Mouse (Mus musculus): ENCODE measurements around the gene Rb1. TPM values are rescaled to one million over a fixed set of nuclear protein-coding genes. Genes with fewer than 3 reads are reported as not detected.

The Rb1 gene
- total RNA-seq, 2 experiments from 2014 or later, result 14.4 to 20.1 TPM

DNA sequence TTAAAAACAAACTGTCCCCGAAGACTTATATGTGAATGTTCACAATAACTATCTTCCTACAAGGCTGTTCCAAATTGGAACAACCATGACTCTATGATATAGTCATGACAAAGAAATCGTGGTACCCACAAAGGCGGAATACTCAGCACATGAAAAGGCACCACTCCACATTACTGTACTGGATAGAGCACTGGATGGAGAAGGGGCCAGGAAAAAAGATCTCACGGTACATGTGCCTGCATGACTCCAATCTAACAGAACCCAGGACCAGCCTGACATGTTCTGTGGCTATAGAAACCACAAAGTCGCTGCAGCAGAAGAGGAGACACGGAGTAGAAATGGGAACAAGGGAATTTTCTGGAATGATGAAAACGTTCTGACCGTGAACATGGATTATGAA, 29.1 kb upstream of the Rb1 start:
- TF ChIP-seq CTCF (IDR thresholded peaks at IDR 0.05), result no peak
- no peak for DNase-seq
- intact Hi-C loops (cut with DNase I), result no loop called here
- Histone ChIP-seq H3K4me3 (no peak overlapping the region), H3K27ac (peak overlapping the region; percentile 49; the same call in 1 of the 2 replicates)

DNA sequence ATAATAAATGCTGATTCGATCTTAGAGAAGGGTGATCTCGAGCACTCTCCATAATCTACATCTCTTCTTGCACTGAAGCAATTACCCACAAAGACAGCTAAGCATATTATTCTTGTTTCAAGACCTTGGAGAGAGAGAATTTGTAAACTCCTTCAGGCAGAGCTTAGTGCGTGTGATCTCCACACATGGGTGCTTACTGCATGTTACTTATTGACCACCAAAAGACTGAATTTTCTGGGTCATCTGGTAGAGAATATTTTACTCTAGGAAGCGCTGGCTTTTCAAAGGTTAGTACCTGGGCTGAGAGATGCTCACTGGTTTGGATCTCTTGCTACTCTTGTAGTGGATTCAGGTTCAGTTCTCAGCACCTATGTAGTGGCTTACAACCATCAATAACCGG, 25.5 kb upstream of the Rb1 start:
- Histone ChIP-seq H3K4me3 (no peak overlapping the region), H3K27ac (no peak overlapping the region)
- no peak for TF ChIP-seq CTCF (IDR thresholded peaks at IDR 0.05)
- intact Hi-C loops (cut with DNase I), result no loop called here
- DNase-seq, result no peak

DNA sequence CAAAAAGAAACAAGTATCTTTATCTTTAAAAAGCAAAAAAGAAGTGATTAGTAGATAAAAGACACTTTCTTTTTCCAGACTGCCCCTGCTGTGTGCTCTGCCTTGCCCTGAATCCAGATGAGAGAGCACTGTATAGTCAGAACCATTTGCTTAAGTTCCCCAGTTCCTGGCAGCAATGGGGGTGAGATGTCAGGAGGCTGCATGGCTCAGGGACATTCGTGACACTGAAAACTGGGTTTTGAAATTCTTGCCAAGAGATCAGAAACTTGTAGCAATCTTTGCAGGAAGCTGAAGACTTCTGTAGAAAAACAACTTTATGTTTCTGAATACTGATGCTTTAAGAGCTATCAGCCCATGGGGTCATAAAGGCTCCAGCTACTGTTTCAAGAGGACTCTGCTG, 24.4 kb upstream of the Rb1 start:
- intact Hi-C loops (cut with DNase I), result no loop called here
- H3K4me3 ChIP-seq, result no peak overlapping the region
- no peak for TF ChIP-seq CTCF (IDR thresholded peaks at IDR 0.05)
- DNase-seq, result no peak
- no peak overlapping the region for H3K27ac ChIP-seq

DNA sequence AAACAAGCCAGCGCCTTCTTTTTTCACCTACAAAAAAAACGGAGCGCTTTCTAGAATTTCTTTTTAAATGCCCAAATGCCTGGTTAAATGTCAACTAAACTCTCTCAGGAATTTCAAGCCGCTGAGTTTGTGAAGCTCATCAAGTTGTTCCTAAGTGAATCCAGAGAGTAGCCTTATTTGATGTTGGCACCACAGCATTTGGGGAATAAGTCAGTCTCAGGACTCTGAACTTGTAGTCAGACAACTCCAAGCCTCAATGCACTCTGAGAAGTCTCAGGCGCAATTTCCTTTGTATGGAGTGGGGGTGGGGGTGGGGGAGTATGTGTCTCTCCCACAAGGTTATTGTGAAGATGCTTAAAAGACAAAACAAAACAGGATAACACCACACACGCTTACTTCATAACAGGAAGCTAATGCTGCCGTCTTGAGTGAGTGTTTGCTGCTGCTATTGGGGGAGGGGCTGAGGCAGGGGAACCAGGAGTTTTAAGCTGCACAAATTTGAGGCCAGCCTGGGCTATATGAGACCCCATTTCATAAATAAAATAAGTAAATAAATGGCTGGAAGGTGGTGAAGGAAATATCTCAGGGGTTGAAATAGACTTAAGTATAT, 23.5 kb upstream of the Rb1 start:
- Histone ChIP-seq H3K4me3 (no peak overlapping the region), H3K27ac (no peak overlapping the region)
- DNase-seq, result no peak
- no peak for TF ChIP-seq CTCF (IDR thresholded peaks at IDR 0.05)
- intact Hi-C loops (cut with DNase I), result no loop called here

DNA sequence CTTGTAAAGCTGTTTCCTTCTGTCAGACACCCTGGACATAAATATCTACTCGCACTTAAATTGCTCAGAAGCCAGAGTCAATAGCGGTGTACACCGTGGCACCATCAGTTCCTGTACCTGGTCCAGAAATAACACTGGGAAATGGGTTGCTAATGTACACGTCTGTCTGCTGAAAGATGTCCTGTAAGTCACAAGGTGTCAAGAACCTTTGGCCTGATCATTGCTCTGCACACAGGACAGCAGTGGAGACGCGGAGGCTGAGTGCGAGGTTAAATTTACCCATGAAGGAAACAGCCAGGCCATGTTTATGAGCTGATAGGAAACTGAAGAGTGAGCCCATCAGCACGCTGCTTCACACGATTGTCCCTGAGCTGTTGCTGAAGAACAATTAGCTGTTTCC, 21.7 kb upstream of the Rb1 start:
- Histone ChIP-seq H3K4me3 (no peak overlapping the region), H3K27ac (no peak overlapping the region)
- no peak for TF ChIP-seq CTCF (IDR thresholded peaks at IDR 0.05)
- DNase-seq, result no peak
- intact Hi-C loops (cut with DNase I), result no loop called here

DNA sequence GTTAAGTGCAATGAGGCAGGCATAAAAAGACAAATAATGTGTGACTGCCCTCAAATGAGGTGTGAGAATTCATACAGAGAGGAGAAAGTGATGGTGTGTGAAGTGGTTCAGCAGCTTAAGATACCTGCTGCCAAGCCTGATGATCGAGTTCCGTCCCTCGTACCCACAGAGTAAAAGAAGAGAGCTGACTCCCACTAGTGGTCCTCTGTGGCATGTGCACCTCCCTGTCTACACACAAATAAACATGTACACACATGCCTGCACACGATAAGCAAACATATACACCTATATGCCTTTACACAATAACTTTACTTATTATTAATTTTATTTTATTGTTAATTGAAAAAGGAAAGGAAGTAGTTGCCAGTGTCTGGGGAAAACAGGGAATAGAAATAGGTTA, 20.0 kb upstream of the Rb1 start:
- intact Hi-C loops (cut with DNase I), result no loop called here
- no peak for TF ChIP-seq CTCF (IDR thresholded peaks at IDR 0.05)
- no peak overlapping the region for H3K27ac ChIP-seq
- H3K4me3 ChIP-seq, result no peak overlapping the region
- DNase-seq, result no peak

DNA sequence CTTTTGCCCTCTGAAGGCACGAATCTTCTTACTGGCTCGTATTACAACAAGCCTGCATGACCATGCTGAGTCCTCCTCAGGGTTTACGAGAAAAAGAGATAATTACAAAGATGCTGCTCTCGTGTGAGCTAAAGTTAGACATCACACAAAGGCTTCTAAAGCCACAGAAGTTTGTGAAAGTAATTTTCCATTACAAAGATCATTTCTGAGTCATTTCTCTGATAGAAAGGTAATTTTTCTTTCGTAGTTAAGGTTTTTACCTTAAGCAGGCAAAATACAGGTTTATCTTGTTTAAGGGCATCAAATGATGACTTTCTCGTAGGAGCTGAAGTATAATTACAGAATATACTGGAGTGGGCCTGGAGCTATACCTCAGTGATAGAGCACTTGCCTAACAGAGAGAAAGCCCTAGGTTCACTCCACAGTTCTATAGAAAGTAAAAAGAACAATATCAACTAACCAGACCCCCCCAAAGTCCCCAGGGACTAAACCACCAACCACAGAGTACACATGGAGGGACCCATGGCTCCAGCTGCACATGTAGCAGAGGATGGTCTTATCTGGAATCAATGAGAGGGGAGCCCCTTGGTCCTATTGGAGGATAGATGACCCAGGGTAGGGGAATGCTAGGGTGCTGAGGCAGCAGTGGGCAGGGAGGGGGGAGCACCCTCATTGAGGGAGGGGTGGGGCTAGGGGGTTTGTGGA, 14.6 kb upstream of the Rb1 start:
- no peak for TF ChIP-seq CTCF (IDR thresholded peaks at IDR 0.05)
- Histone ChIP-seq H3K4me3 (no peak overlapping the region), H3K27ac (peak overlapping the region; percentile 35; the same call in 1 of the 2 replicates)
- intact Hi-C loops (cut with DNase I), result no loop called here
- DNase-seq, result no peak

DNA sequence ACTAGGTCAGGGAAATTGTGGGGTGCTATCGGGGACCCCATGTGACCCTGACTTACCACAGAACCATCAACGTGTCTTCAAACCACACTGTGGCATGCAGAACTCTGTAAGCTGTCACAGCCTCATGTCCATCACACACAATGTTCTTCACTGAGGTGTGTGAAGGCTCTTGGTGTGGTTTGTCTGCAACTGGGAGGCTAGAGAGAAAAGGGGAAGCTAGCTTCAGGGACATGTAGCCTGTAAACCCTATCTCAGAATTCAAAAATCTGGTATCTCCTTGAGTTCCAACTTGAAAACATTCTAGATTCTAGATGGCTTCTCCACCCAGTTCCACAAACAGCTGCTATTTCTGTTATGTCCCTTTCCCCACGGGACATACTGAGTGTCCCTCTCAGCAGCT, 14.0 kb upstream of the Rb1 start:
- DNase-seq, result no peak

DNA sequence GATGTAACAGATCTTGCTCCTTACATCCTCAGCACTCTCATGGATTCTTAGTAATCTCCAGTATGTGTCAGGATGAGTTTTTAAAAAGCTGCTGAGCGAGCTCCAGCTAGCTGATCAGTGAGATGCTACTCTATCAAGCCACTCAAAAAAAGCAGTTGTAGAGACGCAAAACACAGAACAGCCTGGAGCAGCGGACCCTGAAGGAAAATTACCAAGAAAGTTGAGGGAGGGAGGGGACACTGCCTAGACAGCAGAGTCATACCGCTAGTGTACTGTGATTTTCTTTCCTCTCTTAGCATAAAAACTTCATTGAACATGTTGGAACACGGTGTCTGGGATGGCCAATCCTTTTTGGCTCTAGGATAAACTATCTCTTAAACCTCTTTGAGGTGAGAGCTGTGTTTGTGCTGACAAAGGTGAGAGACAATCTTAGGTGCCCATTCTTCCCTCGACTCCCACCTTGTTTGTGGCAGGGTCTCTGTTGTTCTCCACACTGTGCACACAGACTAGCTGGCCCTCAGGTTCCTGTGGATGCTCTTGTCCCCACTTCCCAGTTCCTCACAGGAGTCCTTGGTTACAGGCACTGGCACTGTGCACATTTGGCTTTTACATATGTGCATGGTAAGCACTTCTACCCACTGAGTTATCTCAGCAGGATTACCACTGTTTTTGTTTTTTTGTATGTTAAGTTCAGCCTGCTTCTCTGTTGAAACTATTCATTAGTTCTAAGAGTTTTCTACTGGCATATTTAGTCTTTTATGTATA, 10.9 kb upstream of the Rb1 start:
- intact Hi-C loops (cut with DNase I), result no loop called here
- TF ChIP-seq CTCF (IDR thresholded peaks at IDR 0.05), result no peak
- DNase-seq, result no peak
- Histone ChIP-seq H3K4me3 (no peak overlapping the region), H3K27ac (no peak overlapping the region)

More for the DNA sequence above, 14.0 kb upstream of the Rb1 start:
- Histone ChIP-seq H3K4me3 (no peak overlapping the region), H3K27ac (peak overlapping the region; percentile 35)
- no peak for TF ChIP-seq CTCF (IDR thresholded peaks at IDR 0.05)
- intact Hi-C loops (cut with DNase I), result no loop called here

DNA sequence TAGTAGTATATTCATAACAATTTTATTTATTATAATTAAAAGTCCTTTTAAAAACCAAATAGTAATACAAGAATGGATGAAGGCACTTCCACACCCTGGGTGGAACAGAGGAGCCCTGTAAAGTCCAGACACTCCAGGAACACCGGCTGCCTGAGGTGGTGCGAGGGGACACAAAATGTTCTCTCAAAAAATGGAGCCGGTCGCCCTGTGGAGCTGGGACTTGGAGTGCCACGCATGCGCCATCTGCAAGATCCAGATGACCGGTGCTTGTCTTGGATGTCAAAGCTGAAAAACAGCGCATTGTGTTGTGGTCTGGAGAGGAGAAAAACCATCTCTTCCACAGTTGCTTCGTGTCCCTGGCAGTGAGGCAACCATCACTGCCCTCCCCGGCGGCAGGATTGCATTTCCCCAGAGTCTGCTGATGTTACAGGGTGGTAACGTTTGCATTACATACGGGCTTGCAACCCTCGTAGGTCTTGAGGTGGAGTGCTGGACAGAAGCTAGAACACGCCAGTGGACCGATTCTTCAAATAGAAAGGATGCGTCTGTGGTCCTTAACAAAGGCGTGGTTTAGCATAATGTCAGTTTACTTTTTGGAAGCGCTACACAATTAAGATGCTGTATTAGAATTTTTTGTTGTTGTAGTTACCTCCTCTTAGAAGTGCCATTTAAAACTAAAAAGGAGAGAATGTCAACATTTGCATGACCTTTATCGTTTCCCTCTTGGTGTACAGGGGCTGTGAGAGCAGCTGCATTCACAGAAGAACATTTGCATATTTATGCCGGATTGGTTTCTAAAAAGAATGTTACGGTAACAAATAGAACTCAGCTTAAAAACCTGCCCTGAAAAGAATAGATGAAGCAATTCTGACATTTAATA, 9.5 kb upstream of the Rb1 start:
- no peak for TF ChIP-seq CTCF (IDR thresholded peaks at IDR 0.05)
- no peak for DNase-seq
- H3K4me3 ChIP-seq, result no peak overlapping the region
- intact Hi-C loops (cut with DNase I), result no loop called here
- H3K27ac ChIP-seq, result no peak overlapping the region

DNA sequence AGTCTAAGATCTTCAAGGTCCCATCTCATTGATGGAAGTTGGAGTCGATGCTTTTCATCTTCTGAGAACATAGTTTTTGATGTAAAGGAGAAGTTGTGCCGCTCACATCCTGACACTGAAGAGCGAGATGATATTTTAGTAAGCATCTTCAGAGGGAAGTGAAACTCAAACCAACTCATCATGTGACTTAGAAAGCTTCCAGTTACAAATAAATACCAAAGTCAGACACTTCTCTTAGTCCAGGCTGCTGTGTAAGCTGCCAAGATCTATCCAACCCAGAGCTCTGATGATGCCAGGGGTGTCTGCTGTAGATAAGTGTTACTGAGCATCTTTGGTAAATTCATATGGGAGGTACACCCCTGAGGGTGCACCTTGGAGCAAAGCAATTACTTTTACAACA, 8.3 kb upstream of the Rb1 start:
- no peak for DNase-seq
- no peak for TF ChIP-seq CTCF (IDR thresholded peaks at IDR 0.05)
- intact Hi-C loops (cut with DNase I), result no loop called here
- no peak overlapping the region for H3K27ac ChIP-seq
- no peak overlapping the region for H3K4me3 ChIP-seq

DNA sequence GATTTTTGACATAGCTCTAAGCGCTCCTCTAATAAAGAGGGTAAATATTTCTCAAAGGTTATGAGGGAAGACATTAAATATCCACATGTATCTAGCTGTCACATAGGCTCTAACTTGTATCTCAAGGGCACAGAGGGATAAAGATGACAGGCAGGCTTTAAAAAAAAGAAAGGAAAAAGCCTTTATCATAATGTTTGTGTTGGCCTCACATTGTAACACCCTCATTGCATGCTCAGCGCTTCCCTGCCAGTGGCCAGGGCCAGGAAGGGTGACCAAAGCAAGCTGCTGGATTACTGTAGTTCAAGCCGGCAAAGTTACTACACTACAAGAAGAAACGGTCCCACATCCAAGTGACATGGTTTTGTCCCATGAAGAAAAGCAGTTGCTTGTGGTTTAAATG, 5.8 kb upstream of the Rb1 start:
- TF ChIP-seq CTCF (IDR thresholded peaks at IDR 0.05), result no peak
- H3K4me3 ChIP-seq, result no peak overlapping the region
- intact Hi-C loops (cut with DNase I), result no loop called here
- H3K27ac ChIP-seq, result no peak overlapping the region
- no peak for DNase-seq

Measured in gastrocnemius, adult 2 months (tissue).